25 mouse cellular contexts compared by ENCODE assay signal in the genomic region with DNA sequence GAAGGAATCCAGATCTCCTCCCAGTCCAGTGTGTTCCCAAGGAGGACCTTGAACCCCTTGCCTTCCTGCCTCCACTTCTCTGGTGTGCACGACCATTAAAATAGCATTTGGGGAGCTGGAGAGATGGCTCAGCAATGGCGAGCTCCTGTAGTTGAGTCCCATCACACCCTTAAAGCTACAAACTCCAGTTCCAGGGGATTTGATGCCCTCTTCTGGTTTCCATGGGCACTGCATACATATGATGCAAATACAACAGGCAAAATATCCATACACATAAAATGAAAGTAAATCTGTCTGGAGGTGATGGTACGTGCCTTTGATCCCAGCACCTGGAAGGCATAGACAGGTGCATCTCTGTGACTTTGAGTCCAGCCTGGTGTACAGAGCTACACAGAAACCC. TPM values are rescaled to one million over a fixed set of nuclear protein-coding genes. Genes with fewer than 3 reads are reported as not detected.
DNase-seq lines count a peak whose midpoint lies in the region; TF ChIP-seq lines count a peak whose summit lies in the region.
"Had no signal": no experiment of that assay in that cellular context is flagged by ENCODE, and none has a peak within 500 bp of the region (broad histone marks: within the 10 kb centered on the region; RNA-seq: fewer than 3 reads in every experiment).

No protein-coding gene starts in this region.

- no peak for DNase-seq in ES-E14 (ENCODE audit: low read depth, low spot score)
- DNase-seq in ZHBTc4 (ENCODE audit: low read depth, low spot score) = peak; percentile 56
- no peak for DNase-seq in MN1 (ENCODE audit: low spot score)
- DNase-seq in right cerebral cortex, postnatal 4 days = no peak
- no peak for DNase-seq in kidney, postnatal 4 days
- DNase-seq in adrenal gland, adult (ENCODE audit: inconsistent age in 2 of 2, low spot score in 1 of 2) = no peak
- DNase-seq: adrenal gland, adult 2 months; adrenal gland, postnatal 10 days; adrenal gland, postnatal 25 days; cerebellum, adult 11 months; cerebellum, adult 18-20 months; cerebellum, adult 8-10 months; cerebellum, adult 9-11 months; cerebellum, postnatal 14 days; cerebellum, postnatal 36 days; forebrain, postnatal 0 days had no signal

- TF ChIP-seq CTCF in E14TG2a.4 (conservative IDR thresholded peaks at IDR 0.05; ENCODE audit: low read length) (peak; percentile 44), ES-Bruce4 (IDR thresholded peaks at IDR 0.05; ENCODE audit: low read depth, low read length) (peak; percentile 15)

- H3K27ac ChIP-seq in ES-Bruce4 (ENCODE audit: insufficient read depth, low read length) (no peak overlapping the region), ES-E14 (ENCODE audit: insufficient read depth, low read depth, low read length, poor library complexity, severe bottlenecking) (no peak overlapping the region)
- H3K27ac ChIP-seq: embryonic facial prominence, embryonic 10.5 days; embryonic facial prominence, embryonic 12.5 days; forebrain, embryonic 13.5 days; forebrain, embryonic 15.5 days had no signal

- H3K36me3 ChIP-seq in E14TG2a.4 (ENCODE audit: insufficient read depth, low read length) (peaks cover 82% of the 10 kb centered on the region), ES-Bruce4 (ENCODE audit: control insufficient read depth, insufficient read depth, low read length, poor library complexity, severe bottlenecking) (no peaks in the 10 kb centered on the region), ES-E14 (ENCODE audit: control insufficient read depth, insufficient read depth, low read length, poor library complexity, severe bottlenecking) (peaks cover under 1% of the 10 kb centered on the region; the same call in 1 of the 2 replicates)
- H3K36me3 ChIP-seq: embryonic facial prominence, embryonic 10.5 days; embryonic facial prominence, embryonic 12.5 days; forebrain, embryonic 15.5 days had no signal

- H3K9me3 ChIP-seq in E14TG2a.4 (ENCODE audit: low read length) (no peaks in the 10 kb centered on the region), ES-Bruce4 (replicated peaks; ENCODE audit: control insufficient read depth, insufficient read depth, low read length, poor library complexity, severe bottlenecking) (no peaks in the 10 kb centered on the region), ES-E14 (ENCODE audit: control insufficient read depth, insufficient read depth, low read depth, low read length) (no peaks in the 10 kb centered on the region)
- H3K9me3 ChIP-seq: embryonic facial prominence, embryonic 10.5 days; embryonic facial prominence, embryonic 12.5 days; forebrain, embryonic 13.5 days; forebrain, embryonic 15.5 days had no signal

- H3K27me3 ChIP-seq in E14TG2a.4 (ENCODE audit: insufficient read depth, low read length) (no peaks in the 10 kb centered on the region), ES-Bruce4 (ENCODE audit: control insufficient read depth, insufficient read depth, low read length, poor library complexity, severe bottlenecking) (no peaks in the 10 kb centered on the region)
- H3K27me3 ChIP-seq: embryonic facial prominence, embryonic 12.5 days; forebrain, embryonic 13.5 days; forebrain, embryonic 15.5 days; Patski had no signal

- in situ Hi-C loops in ES-E14 (cut with MboI; ENCODE audit: low sequenced_read_pairs in 2 of 2, unreplicated experiment in 2 of 2) = loop anchor here in 1 of 2 experiments (10.0 kb wide), 1 partner anchor 50 kb away; no protein-coding TSS in a partner anchor

- H3K4me3 ChIP-seq in E14TG2a.4 (replicated peaks; ENCODE audit: low read length) (no peak overlapping the region), ES-Bruce4 (ENCODE audit: low read depth, low read length) (no peak overlapping the region), ES-E14 (ENCODE audit: insufficient read depth in 1 of 2, low read depth in 1 of 2, low read length in 2 of 2, poor library complexity in 1 of 2, severe bottlenecking in 1 of 2) (no peak overlapping the region)
- H3K4me3 ChIP-seq: embryonic facial prominence, embryonic 10.5 days; embryonic facial prominence, embryonic 12.5 days; forebrain, embryonic 13.5 days; forebrain, embryonic 15.5 days had no signal

- no peak for TF ChIP-seq EP300 in ES-Bruce4 (IDR thresholded peaks at IDR 0.05; ENCODE audit: insufficient read depth, low read depth, low read length)

- peaks cover 87% of the 10 kb centered on the region for H3K4me1 ChIP-seq in E14TG2a.4 (replicated peaks; ENCODE audit: low read depth, low read length)
- no peaks in the 10 kb centered on the region for H3K4me1 ChIP-seq in ES-Bruce4 (ENCODE audit: control insufficient read depth, insufficient read depth, low read length)
- peaks cover 0 to 2% of the 10 kb centered on the region in 2 experiments; a peak in 1 of 4 replicates for H3K4me1 ChIP-seq in ES-E14 (ENCODE audit: control insufficient read depth in 2 of 2, insufficient read depth in 2 of 2, low read length in 2 of 2, poor library complexity in 1 of 2)
- H3K4me1 ChIP-seq: forebrain, embryonic 13.5 days; forebrain, embryonic 15.5 days had no signal

- H3K9ac ChIP-seq in ES-Bruce4 (ENCODE audit: low read depth, poor library complexity, severe bottlenecking) (no peak overlapping the region), ES-E14 (ENCODE audit: insufficient read depth, low read depth, low read length, poor library complexity, severe bottlenecking) (no peak overlapping the region)
- H3K9ac ChIP-seq: embryonic facial prominence, embryonic 12.5 days; forebrain, embryonic 13.5 days; forebrain, embryonic 15.5 days; forebrain, postnatal 0 days had no signal

- no peak for TF ChIP-seq POLR2A in ES-Bruce4 (IDR thresholded peaks at IDR 0.05; ENCODE audit: insufficient read depth, low read length)

TF ChIP-seq in ES-E14, 5 proteins besides CTCF, POLR2A, EP300 and RAD21:
- TF ChIP-seq MAFK (IDR thresholded peaks at IDR 0.05; ENCODE audit: insufficient read depth, low read depth, low read length) (no peak), ZC3H11A (IDR thresholded peaks at IDR 0.05; ENCODE audit: borderline replicate concordance, low read depth, low read length) (peak; percentile 61), HCFC1 (IDR thresholded peaks at IDR 0.05; ENCODE audit: borderline replicate concordance, insufficient read depth, low read length) (no peak), ZNF384 (IDR thresholded peaks at IDR 0.05; ENCODE audit: low read depth, low read length) (no peak)

RNA-seq across cellular contexts. Expression of a gene that starts 55.2 kb away (rescaled TPM):
- polyA plus RNA-seq in ES-Bruce4 (2011; ENCODE audit: insufficient read depth, insufficient read length, low read depth, missing spikeins) = 107 TPM in 2 replicates
- total RNA-seq in ES-E14 (2012; rRNA removed) = 18.2 and 19.7 TPM in 2 replicates
- total RNA-seq: adrenal gland, adult 2 months; adrenal gland, postnatal 10 days; adrenal gland, postnatal 25 days; MEL had no signal
- polyA plus RNA-seq: activated CD4-positive, CD25-positive, alpha-beta regulatory T cell, adult 4 months; adrenal gland, adult 2 months had no signal
